In genomic region chr19:29167938-29168337, GRCm38 (mm10) we compare ENCODE assay signal across 27 mouse cellular contexts.
DNase-seq lines count a peak whose midpoint lies in the region; ATAC-seq and TF ChIP-seq lines count a peak whose summit lies in the region.
"Had no signal": no experiment of that assay in that cellular context is flagged by ENCODE, and none has a peak within 500 bp of the region (broad histone marks: within the 10 kb centered on the region; RNA-seq: fewer than 3 reads in every experiment).

No protein-coding gene starts in this region.

- no peak overlapping the region for H3K27ac ChIP-seq in CH12.LX (ENCODE audit: insufficient read depth, low read depth)
- H3K27ac ChIP-seq in gastrocnemius, adult 2 months = no peak overlapping the region
- H3K27ac ChIP-seq: embryonic facial prominence, embryonic 10.5 days; embryonic facial prominence, embryonic 13.5 days; forebrain, embryonic 12.5 days; forebrain, embryonic 15.5 days; heart, embryonic 13.5 days; hindbrain, embryonic 14.5 days; hindbrain, postnatal 0 days; intestine, embryonic 15.5 days had no signal

- H3K9ac ChIP-seq in CH12.LX (ENCODE audit: insufficient read depth, low read depth) = no peak overlapping the region
- H3K9ac ChIP-seq: embryonic facial prominence, embryonic 13.5 days; forebrain, embryonic 12.5 days; forebrain, embryonic 15.5 days; heart, embryonic 13.5 days; hindbrain, embryonic 14.5 days; intestine, embryonic 15.5 days had no signal

- no peak overlapping the region for H3K4me3 ChIP-seq in CH12.LX (replicated peaks in 1 of 3; ENCODE audit: low read depth in 2 of 3, low read length in 2 of 3, poor library complexity in 1 of 3)
- no peak overlapping the region for H3K4me3 ChIP-seq in gastrocnemius, adult 2 months
- H3K4me3 ChIP-seq: embryonic facial prominence, embryonic 10.5 days; embryonic facial prominence, embryonic 13.5 days; erythroblast, embryonic 14.5 days; forebrain, embryonic 12.5 days; forebrain, embryonic 15.5 days; heart, embryonic 13.5 days; intestine, embryonic 15.5 days had no signal

- H3K4me1 ChIP-seq in CH12.LX (ENCODE audit: control insufficient read depth in 1 of 2, insufficient read depth in 2 of 2) = no peaks in the 10 kb centered on the region
- H3K4me1 ChIP-seq: embryonic facial prominence, embryonic 10.5 days; embryonic facial prominence, embryonic 13.5 days; forebrain, embryonic 12.5 days; forebrain, embryonic 15.5 days; heart, embryonic 13.5 days; intestine, embryonic 15.5 days had no signal

- DNase-seq in CH12.LX (ENCODE audit: extremely low read depth) = no peak
- no peak for DNase-seq in gastrocnemius, adult 2 months
- no peak for DNase-seq in right cerebral cortex, postnatal 4 days
- no peak for DNase-seq in gastrocnemius, postnatal 4 days (ENCODE audit: low spot score in 2 of 2)
- DNase-seq: adrenal gland, postnatal 10 days; adrenal gland, postnatal 36 days; cerebellum, adult 18-20 months; cerebellum, adult 9-11 months; cerebellum, postnatal 25 days; embryo, embryonic 11 days; gastrocnemius, postnatal 10 days; gastrocnemius, postnatal 36 days; heart, adult 18-20 months; heart, postnatal 14 days; heart, postnatal 4 days; kidney, adult 11 months had no signal

- no peaks in the 10 kb centered on the region for H3K27me3 ChIP-seq in CH12.LX (replicated peaks)
- H3K27me3 ChIP-seq: embryonic facial prominence, embryonic 13.5 days; forebrain, embryonic 12.5 days; forebrain, embryonic 15.5 days; heart, embryonic 13.5 days; intestine, embryonic 15.5 days had no signal

- ATAC-seq in granulocyte monocyte progenitor cell, adult 5-6 weeks (replicated peaks; ENCODE audit: poor library complexity, severe bottlenecking) = peak; percentile 69
- peak; percentile 74 for ATAC-seq in megakaryocyte, adult 5-6 weeks (ENCODE audit: poor library complexity, severe bottlenecking)
- ATAC-seq: forebrain, embryonic 15.5 days; hindbrain, postnatal 0 days; intestine, embryonic 15.5 days had no signal

- intact Hi-C loops in gastrocnemius, adult 2 months (cut with DNase I) = no loop called here

- no peaks in the 10 kb centered on the region for H3K79me2 ChIP-seq in CH12.LX (replicated peaks; ENCODE audit: control insufficient read depth, extremely low read depth, insufficient read depth, poor library complexity, severe bottlenecking)

- in situ Hi-C loops in CH12.LX (cut with MboI; ENCODE audit: low pct_ligation_motif_present, low pct_unique_long_range_greater_than_20kb, low sequenced_read_pairs) = no loop called here

- TF ChIP-seq CTCF in CH12.LX (conservative IDR thresholded peaks at IDR 0.05 in 1 of 2, IDR thresholded peaks at IDR 0.05 in 1 of 2; ENCODE audit: low read depth in 2 of 2, low read length in 2 of 2) = no peak
- no peak for TF ChIP-seq CTCF in gastrocnemius, adult 2 months (IDR thresholded peaks at IDR 0.05)

- H3K36me3 ChIP-seq in CH12.LX (replicated peaks in 1 of 2; ENCODE audit: control insufficient read depth in 1 of 2, insufficient read depth in 1 of 2, low read length in 1 of 2) = no peaks in the 10 kb centered on the region
- H3K36me3 ChIP-seq: embryonic facial prominence, embryonic 10.5 days; embryonic facial prominence, embryonic 13.5 days; forebrain, embryonic 12.5 days; forebrain, embryonic 15.5 days; heart, embryonic 13.5 days; intestine, embryonic 15.5 days had no signal

- TF ChIP-seq RAD21 in CH12.LX (IDR thresholded peaks at IDR 0.05; ENCODE audit: low read depth, low read length) = no peak

- H3K9me3 ChIP-seq in CH12.LX (replicated peaks; ENCODE audit: low read length) = no peaks in the 10 kb centered on the region
- H3K9me3 ChIP-seq: embryonic facial prominence, embryonic 10.5 days; embryonic facial prominence, embryonic 13.5 days; forebrain, embryonic 12.5 days; forebrain, embryonic 15.5 days; intestine, embryonic 15.5 days had no signal

- dilution Hi-C loops in CH12.LX (cut with MboI; ENCODE audit: extremely low pct_ligation_motif_present, extremely low pct_unique_long_range_greater_than_20kb, low sequenced_read_pairs) = no loop called here

- TF ChIP-seq EP300 in CH12.LX (IDR thresholded peaks at IDR 0.05; ENCODE audit: low read length) = no peak

- peak overlapping the region; percentile 40; the same call in 1 of the 2 replicates for H3K4me2 ChIP-seq in CH12.LX (ENCODE audit: insufficient read depth, low read depth, poor library complexity, severe bottlenecking)
- H3K4me2 ChIP-seq: embryonic facial prominence, embryonic 13.5 days; forebrain, embryonic 12.5 days; forebrain, embryonic 15.5 days; heart, embryonic 13.5 days; hindbrain, embryonic 14.5 days; intestine, embryonic 15.5 days had no signal

- TF ChIP-seq POLR2A in CH12.LX (IDR thresholded peaks at IDR 0.05; ENCODE audit: low read depth, low read length) = no peak

TF ChIP-seq in CH12.LX, 34 proteins besides CTCF, POLR2A, EP300 and RAD21:
- TF ChIP-seq POLR2AphosphoS2 (IDR thresholded peaks at IDR 0.05; ENCODE audit: low read depth, low read length) (no peak), PAX5 (IDR thresholded peaks at IDR 0.05; ENCODE audit: low read length) (no peak), MXI1 (IDR thresholded peaks at IDR 0.05; ENCODE audit: low read depth, low read length) (no peak), USF2 (conservative IDR thresholded peaks at IDR 0.05; ENCODE audit: low read depth, low read length) (no peak), TBP (conservative IDR thresholded peaks at IDR 0.05; ENCODE audit: low read depth, low read length) (no peak), MAX (IDR thresholded peaks at IDR 0.05; ENCODE audit: low read length) (no peak), NRF1 (IDR thresholded peaks at IDR 0.05; ENCODE audit: low read depth, low read length) (no peak), E2F4 (IDR thresholded peaks at IDR 0.05; ENCODE audit: insufficient replicate concordance, low read depth, low read length) (no peak), ZNF384 (IDR thresholded peaks at IDR 0.05; ENCODE audit: low read depth, low read length) (no peak), MYC (IDR thresholded peaks at IDR 0.05; ENCODE audit: low read depth, low read length) (no peak), NELFE (IDR thresholded peaks at IDR 0.05; ENCODE audit: low read depth, low read length) (no peak)
TF ChIP-seq in CH12.LX: peak in this region for 0.
